Mouse (Mus musculus): ENCODE data around the gene Kcnj16. TPM values are rescaled to one million over a fixed set of nuclear protein-coding genes. Genes with fewer than 3 reads are reported as not detected.

Gene Kcnj16
- 117 TPM for polyA plus RNA-seq (2021)

GRCm38 (mm10) chr11:110967762-110968135 is at the start of gene Kcnj16:
Gene Kcnj16 (plus strand): TSS chr11:110968033.
- in situ Hi-C loops (cut with MboI; ENCODE audit: low pct_unique_long_range_greater_than_20kb) = no loop called here
- POLR2A ChIA-PET = interaction anchor here (0.6 kb wide), 1 partner anchor 20 kb away, joined by 3 read pairs; no protein-coding TSS in a partner anchor
- H3K27me3 ChIP-seq = no peaks in the 10 kb centered on the region
- CTCF ChIA-PET = interaction anchor here (1.0 to 1.6 kb wide), 4 partner anchors 18 to 155 kb away, joined by 3 to 6 read pairs (median 4); no protein-coding TSS in a partner anchor
- ATAC-seq = peak; percentile 97
- TF ChIP-seq CTCF (IDR thresholded peaks at IDR 0.05) = no peak
- DNase-seq (ENCODE audit: low read depth, low spot score) = peak; percentile 83

- ChIA-PET CTCF (no interaction called here), POLR2A (interaction anchor here (0.9 kb wide), 1 partner anchor 9 kb away, joined by 5 read pairs; no protein-coding TSS in a partner anchor)
- in situ Hi-C loops (cut with MboI; ENCODE audit: low pct_unique_long_range_greater_than_20kb) = no loop called here
- ATAC-seq (no peak), DNase-seq (ENCODE audit: low read depth, low spot score) (no peak)
- H3K27me3 ChIP-seq = no peaks in the 10 kb centered on the region
- no peak for TF ChIP-seq CTCF (IDR thresholded peaks at IDR 0.05)
Observed at GRCm38 (mm10) chr11:110918808-110919465, 48.9 kb upstream of the Kcnj16 start.

GRCm38 (mm10) chr11:110935699-110936098 is 32.1 kb upstream of the Kcnj16 start:
- in situ Hi-C loops (cut with MboI; ENCODE audit: low pct_unique_long_range_greater_than_20kb) = no loop called here
- no peak for ATAC-seq
- CTCF ChIA-PET = no interaction called here
- POLR2A ChIA-PET = no interaction called here
- no peak for TF ChIP-seq CTCF (IDR thresholded peaks at IDR 0.05)
- DNase-seq (ENCODE audit: low read depth, low spot score) = no peak
- no peaks in the 10 kb centered on the region for H3K27me3 ChIP-seq

- ChIA-PET CTCF (no interaction called here), POLR2A (no interaction called here)
- DNase-seq (ENCODE audit: low read depth, low spot score) = no peak
- no peak for ATAC-seq
- in situ Hi-C loops (cut with MboI; ENCODE audit: low pct_unique_long_range_greater_than_20kb) = no loop called here
- no peak for TF ChIP-seq CTCF (IDR thresholded peaks at IDR 0.05)
- H3K27me3 ChIP-seq = no peaks in the 10 kb centered on the region
Observed at GRCm38 (mm10) chr11:110942280-110942679, 25.6 kb upstream of the Kcnj16 start.

GRCm38 (mm10) chr11:110942695-110943135 is 25.1 kb upstream of the Kcnj16 start:
- ChIA-PET CTCF (no interaction called here), POLR2A (no interaction called here)
- in situ Hi-C loops (cut with MboI; ENCODE audit: low pct_unique_long_range_greater_than_20kb) = no loop called here
- ATAC-seq (peak; percentile 71), DNase-seq (ENCODE audit: low read depth, low spot score) (no peak)
- no peak for TF ChIP-seq CTCF (IDR thresholded peaks at IDR 0.05)
- H3K27me3 ChIP-seq = no peaks in the 10 kb centered on the region

- TF ChIP-seq CTCF (IDR thresholded peaks at IDR 0.05) = no peak
- in situ Hi-C loops (cut with MboI; ENCODE audit: low pct_unique_long_range_greater_than_20kb) = no loop called here
- POLR2A ChIA-PET = no interaction called here
- CTCF ChIA-PET = interaction anchor here (1.1 kb wide), 1 partner anchor 9 kb away, joined by 3 read pairs; no protein-coding TSS in a partner anchor
- DNase-seq (ENCODE audit: low read depth, low spot score) (no peak), ATAC-seq (no peak)
- no peaks in the 10 kb centered on the region for H3K27me3 ChIP-seq
Observed at GRCm38 (mm10) chr11:110956665-110957064, 11.2 kb upstream of the Kcnj16 start.

GRCm38 (mm10) chr11:110961592-110962021 is 6.2 kb upstream of the Kcnj16 start:
- in situ Hi-C loops (cut with MboI; ENCODE audit: low pct_unique_long_range_greater_than_20kb) = no loop called here
- ATAC-seq (peak; percentile 80), DNase-seq (ENCODE audit: low read depth, low spot score) (peak; percentile 20)
- H3K27me3 ChIP-seq = no peaks in the 10 kb centered on the region
- ChIA-PET POLR2A (interaction anchor here (1.0 kb wide), 1 partner anchor 62 kb away, joined by 3 read pairs; no protein-coding TSS in a partner anchor), CTCF (interaction anchor here (1.4 kb wide), 1 partner anchor 50 kb away, joined by 3 read pairs; no protein-coding TSS in a partner anchor)
- no peak for TF ChIP-seq CTCF (IDR thresholded peaks at IDR 0.05)

GRCm38 (mm10) chr11:110967019-110967761 is 643 bp upstream of the Kcnj16 start:
- DNase-seq (ENCODE audit: low read depth, low spot score) = no peak
- ChIA-PET CTCF (interaction anchor here (1.0 to 1.6 kb wide), 4 partner anchors 17 to 154 kb away, joined by 3 to 6 read pairs (median 4); no protein-coding TSS in a partner anchor), POLR2A (interaction anchor here (0.6 kb wide), 3 partner anchors 21 to 132 kb away, joined by 3 read pairs; no protein-coding TSS in a partner anchor)
- no peak for TF ChIP-seq CTCF (IDR thresholded peaks at IDR 0.05)
- in situ Hi-C loops (cut with MboI; ENCODE audit: low pct_unique_long_range_greater_than_20kb) = no loop called here
- no peaks in the 10 kb centered on the region for H3K27me3 ChIP-seq
- peak; percentile 49 for ATAC-seq

- H3K27me3 ChIP-seq = no peaks in the 10 kb centered on the region
- in situ Hi-C loops (cut with MboI; ENCODE audit: low pct_unique_long_range_greater_than_20kb) = no loop called here
- DNase-seq (ENCODE audit: low read depth, low spot score) = no peak
- TF ChIP-seq CTCF (IDR thresholded peaks at IDR 0.05) = no peak
- ChIA-PET POLR2A (no interaction called here), CTCF (interaction anchor here (0.7 kb wide), 1 partner anchor 157 kb away, joined by 3 read pairs; no protein-coding TSS in a partner anchor)
- ATAC-seq = no peak
Observed at GRCm38 (mm10) chr11:110968901-110969300, 1.1 kb downstream of the Kcnj16 start.

- H3K27me3 ChIP-seq = no peaks in the 10 kb centered on the region
- ATAC-seq (no peak), DNase-seq (ENCODE audit: low read depth, low spot score) (no peak)
- ChIA-PET CTCF (no interaction called here), POLR2A (interaction anchor here (1.1 kb wide), 1 partner anchor 34 kb away, joined by 3 read pairs; no protein-coding TSS in a partner anchor)
- no peak for TF ChIP-seq CTCF (IDR thresholded peaks at IDR 0.05)
- in situ Hi-C loops (cut with MboI; ENCODE audit: low pct_unique_long_range_greater_than_20kb) = no loop called here
Observed at GRCm38 (mm10) chr11:110985508-110985907, 17.7 kb downstream of the Kcnj16 start.

- TF ChIP-seq CTCF (IDR thresholded peaks at IDR 0.05) = no peak
- H3K27me3 ChIP-seq = no peaks in the 10 kb centered on the region
- ATAC-seq (no peak), DNase-seq (ENCODE audit: low read depth, low spot score) (no peak)
- CTCF ChIA-PET = no interaction called here
- POLR2A ChIA-PET = interaction anchor here (1.1 kb wide), 1 partner anchor 33 kb away, joined by 3 read pairs; no protein-coding TSS in a partner anchor
- in situ Hi-C loops (cut with MboI; ENCODE audit: low pct_unique_long_range_greater_than_20kb) = no loop called here
Observed at GRCm38 (mm10) chr11:110985949-110986348, 18.1 kb downstream of the Kcnj16 start.
